15 mouse cellular contexts compared by ENCODE assay signal in genomic region chr3:140054634-140055033, GRCm38 (mm10).
"Had no signal": no experiment of that assay in that cellular context is flagged by ENCODE, and none has a peak within 500 bp of the region (broad histone marks: within the 10 kb centered on the region; RNA-seq: fewer than 3 reads in every experiment).

No protein-coding gene starts in this region.

- DNase-seq: right cerebral cortex, adult 18-20 months; right cerebral cortex, postnatal 14 days; right cerebral cortex, postnatal 25 days; right cerebral cortex, postnatal 4 days; spleen, adult 18-20 months; thymus, adult 18-20 months; thymus, adult 2 months; thymus, postnatal 14 days; thymus, postnatal 25 days; thymus, postnatal 36 days; thymus, postnatal 4 days had no signal

- H3K9ac ChIP-seq: neural tube, embryonic 13.5 days; neural tube, embryonic 15.5 days; stomach, embryonic 15.5 days had no signal

- H3K9me3 ChIP-seq: neural tube, embryonic 13.5 days; neural tube, embryonic 15.5 days; stomach, embryonic 15.5 days had no signal

- H3K4me2 ChIP-seq: neural tube, embryonic 13.5 days; neural tube, embryonic 15.5 days; stomach, embryonic 15.5 days had no signal

- H3K27me3 ChIP-seq: neural tube, embryonic 13.5 days; neural tube, embryonic 15.5 days; stomach, embryonic 15.5 days had no signal

- H3K27ac ChIP-seq: neural tube, embryonic 13.5 days; neural tube, embryonic 15.5 days; stomach, embryonic 15.5 days; stomach, postnatal 0 days had no signal

- H3K4me3 ChIP-seq: neural tube, embryonic 13.5 days; neural tube, embryonic 15.5 days; stomach, embryonic 15.5 days had no signal

- H3K36me3 ChIP-seq: neural tube, embryonic 13.5 days; neural tube, embryonic 15.5 days; stomach, embryonic 15.5 days had no signal

- H3K4me1 ChIP-seq: neural tube, embryonic 13.5 days; neural tube, embryonic 15.5 days; stomach, embryonic 15.5 days had no signal
